Mouse (Mus musculus) right cerebral cortex, postnatal 25 days (tissue): Measurements from ENCODE around the gene Mlxipl.

ENCODE experiments used
- DNase-seq: peaks from one replicate; pipeline ENCODE4 v3.0.0; 2022

Mlxipl gene

DNA sequence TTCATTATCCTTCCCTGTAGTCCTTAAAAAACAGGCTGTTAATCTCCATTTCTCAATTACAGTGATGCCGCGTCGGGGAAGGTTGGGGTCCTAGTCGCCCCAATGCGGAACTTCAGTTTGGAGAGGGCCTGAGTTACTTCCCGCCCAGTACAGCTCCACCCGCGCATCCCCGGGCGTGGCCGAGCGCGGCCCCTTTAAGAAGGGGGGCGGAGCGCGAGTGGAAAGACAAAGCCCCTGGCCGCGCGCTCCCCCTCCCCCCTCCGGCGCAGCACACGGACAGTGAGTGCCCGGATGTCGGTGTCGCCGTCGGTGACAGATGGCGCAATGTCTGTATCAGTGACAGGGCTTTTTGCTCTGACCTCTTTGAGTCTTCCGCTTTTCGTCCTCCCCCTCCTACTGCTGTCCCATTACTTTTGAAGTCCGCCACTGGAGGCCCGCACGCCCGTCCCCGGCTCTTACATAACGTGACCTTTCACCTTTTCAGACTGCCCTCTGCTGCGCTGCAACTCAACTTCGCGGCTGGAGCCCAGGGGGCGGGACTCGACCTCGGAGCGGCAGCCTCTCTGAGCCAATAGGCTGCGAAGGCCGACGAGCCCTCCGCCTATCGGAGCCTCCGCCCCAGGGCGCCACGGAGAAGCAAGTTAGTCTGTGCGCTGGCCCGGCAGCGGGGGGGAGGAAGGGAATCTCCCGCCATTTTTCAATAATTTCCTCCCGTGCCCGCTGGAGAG lies 97.1 kb downstream of the Mlxipl start, which contains the start of gene Baz1b:
Gene Baz1b, plus strand, starts transcription at position 644 of the 728 bp plus-strand sequence.
- DNase-seq: peak; percentile 99

DNA sequence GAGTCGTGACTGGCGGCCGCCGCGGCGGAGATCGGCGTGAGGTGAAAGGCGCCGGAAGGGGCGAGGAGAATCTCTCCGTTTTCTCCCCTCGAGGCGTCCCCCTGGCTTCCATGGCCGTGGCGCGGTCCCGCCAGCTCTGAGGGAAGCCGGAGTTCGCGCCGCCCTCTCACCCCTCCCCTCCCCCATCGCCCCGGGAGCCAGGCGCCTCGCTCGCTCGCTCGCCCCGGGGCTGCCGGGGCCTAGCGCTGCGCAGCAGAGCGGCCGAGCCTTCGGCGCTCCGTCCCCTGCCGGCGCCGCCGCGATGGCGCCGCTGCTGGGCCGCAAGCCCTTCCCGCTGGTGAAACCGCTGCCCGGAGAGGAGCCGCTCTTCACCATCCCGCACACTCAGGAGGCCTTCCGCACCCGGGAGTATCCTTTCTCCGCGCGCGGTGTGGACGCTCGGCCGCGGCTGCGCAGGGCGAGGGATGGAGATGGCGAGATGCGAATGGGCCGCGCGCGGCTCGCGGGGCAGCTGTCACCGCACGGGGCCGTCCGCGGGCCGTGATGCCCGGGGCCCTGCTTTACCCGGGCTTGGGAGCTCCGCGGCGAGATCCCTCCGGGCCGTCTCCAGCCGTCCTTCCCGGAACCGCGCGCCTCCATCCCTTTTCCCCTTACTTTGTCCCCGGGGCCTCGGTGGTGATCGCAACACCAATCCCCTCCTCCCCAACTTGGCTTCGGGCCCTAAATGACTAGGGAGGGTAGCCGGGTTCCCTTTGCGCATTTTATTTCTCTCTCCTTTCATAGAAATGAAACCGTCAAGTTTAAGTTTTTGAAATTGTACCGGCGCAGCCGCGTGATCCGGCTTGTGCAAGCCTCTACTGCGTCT lies 97.9 kb downstream of the Mlxipl start:
- DNase-seq: peak; percentile 63
